Mouse (Mus musculus) midbrain, embryonic 14.5 days (tissue): Measurements from ENCODE around the gene Mpst. TPM values are rescaled to one million over a fixed set of nuclear protein-coding genes. Genes with fewer than 3 reads are reported as not detected.

Experiments
- ATAC-seq: fragments of 200-750 bp; cut with Nextera tagmentation; 2 replicates; pipeline ENCODE4 v1.8.0; 2017; ENCODE audit warnings: moderate number of reproducible peaks, moderate library complexity; ENCODE audit not compliant: low FRiP score, low TSS enrichment
- DNase-seq: peaks from one replicate; pipeline ENCODE4 v3.0.0-alpha.2; 2015
- H3K27ac ChIP-seq: fragments of 300-500 bp; sonication (generic); replicated peaks from 2 replicates; pipeline ENCODE4 v1.5.1; 2014; ENCODE audit warnings: mild to moderate bottlenecking, low read depth, low read length, moderate library complexity
- H3K27me3 ChIP-seq: fragments of 300-500 bp; sonication (generic); 2 replicates; pipeline ENCODE4 v1.6.1; 2014; ENCODE audit warnings: low read length, control low read depth, mixed read lengths; ENCODE audit not compliant: control insufficient read depth, insufficient read depth
- H3K36me3 ChIP-seq: fragments of 300-500 bp; sonication (generic); 2 replicates; pipeline ENCODE4 v1.6.1; 2014; ENCODE audit warnings: low read length, control low read depth; ENCODE audit not compliant: control insufficient read depth, insufficient read depth
- H3K4me1 ChIP-seq: fragments of 300-500 bp; sonication (generic); 2 replicates; pipeline ENCODE4 v1.6.1; 2014; ENCODE audit warnings: mild to moderate bottlenecking, antibody characterized with exemption, low read length, control low read depth; ENCODE audit not compliant: control insufficient read depth, insufficient read depth
- H3K4me2 ChIP-seq: fragments of 300-500 bp; sonication (generic); 2 replicates; pipeline ENCODE4 v1.6.1; 2014; ENCODE audit warnings: mild to moderate bottlenecking, low read length, moderate library complexity
- H3K4me3 ChIP-seq: fragments of 300-500 bp; sonication (generic); replicated peaks from 2 replicates; pipeline ENCODE4 v1.5.1; 2014; ENCODE audit warnings: low read depth, low read length
- H3K9ac ChIP-seq: fragments of 300-500 bp; sonication (generic); replicated peaks from 2 replicates; pipeline ENCODE4 v1.6.1; 2014; ENCODE audit warnings: mild to moderate bottlenecking, low read length, moderate library complexity
- H3K9me3 ChIP-seq: fragments of 300-500 bp; sonication (generic); 2 replicates; pipeline ENCODE4 v1.6.1; 2016; ENCODE audit warnings: low read length, control low read depth, mixed read lengths; ENCODE audit not compliant: control insufficient read depth
- WGBS: fragments of 180-500 bp; shearing (Covaris S2); extraction: QIAGEN DNeasy Blood & Tissue Kit; methylation state at CpG from one replicate; pipeline ENCODE4 v1.1.7; 2014; 5-methylcytosine and 5-hydroxymethylcytosine counted together
- polyA plus RNA-seq: library from polyadenylated mRNA; unstranded; fragments of >200 nt; fragmentation: Nextera tagmentation; extraction: Ambion mirVana; gene quantifications from 2 replicates; pipeline ENCODE4 v1.2.1, GENCODE M21; 2014

Mpst gene
- 4.7 and 6.6 TPM in 2 replicates for polyA plus RNA-seq

DNA sequence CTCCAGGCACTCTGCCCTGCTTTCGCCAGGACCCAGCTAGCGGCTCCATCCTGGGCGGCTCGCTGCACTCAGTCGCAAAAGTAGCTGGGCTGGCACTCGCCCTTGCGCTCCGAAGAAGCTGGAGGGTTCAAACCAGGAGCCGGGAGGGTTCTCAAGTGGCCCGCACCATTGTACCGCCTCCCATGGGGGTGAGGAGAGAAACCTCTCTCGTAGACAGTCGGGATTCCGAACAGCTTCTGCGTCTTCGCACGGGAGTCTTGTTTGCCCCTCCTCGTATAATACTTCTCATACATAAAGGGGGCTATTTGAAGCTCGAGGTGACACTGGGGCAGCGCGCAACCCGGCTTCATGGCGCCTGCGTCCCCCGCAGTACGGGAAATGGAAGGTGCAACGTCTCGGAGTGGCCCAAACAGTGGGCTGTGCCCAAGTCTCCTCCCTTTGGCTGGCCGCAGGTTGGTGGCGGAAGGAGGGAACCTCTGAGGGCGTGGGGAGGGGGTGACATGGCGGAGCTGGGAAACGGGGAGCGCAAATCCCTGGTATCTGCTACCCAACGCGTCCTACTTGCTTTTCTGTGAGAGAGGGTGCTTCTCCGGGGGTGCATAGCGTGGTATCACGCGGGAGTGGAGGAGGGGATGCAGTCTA, at the start of gene Mpst:
Gene Mpst, plus strand, starts transcription at position 124 of the 642 bp plus-strand sequence.
- peak within 1 kb of the TSS; percentile 75 for H3K9ac ChIP-seq
- WGBS = under 1% methylated on average over 40 of the region's 40 CpGs
- ATAC-seq = peak; percentile 86
- peak within 1 kb of the TSS; percentile 89 for H3K27ac ChIP-seq
- peak; percentile 90 for DNase-seq
- peaks cover 31% of the 10 kb centered on the region for H3K27me3 ChIP-seq
- peak within 1 kb of the TSS; percentile 58 for H3K4me3 ChIP-seq
- H3K9me3 ChIP-seq = no peaks in the 10 kb centered on the region
- peaks cover 16% of the 10 kb centered on the region; the same call in 1 of the 2 replicates for H3K4me1 ChIP-seq
- no peaks in the 10 kb centered on the region for H3K36me3 ChIP-seq
- H3K4me2 ChIP-seq = peak within 1 kb of the TSS; percentile 96

DNA sequence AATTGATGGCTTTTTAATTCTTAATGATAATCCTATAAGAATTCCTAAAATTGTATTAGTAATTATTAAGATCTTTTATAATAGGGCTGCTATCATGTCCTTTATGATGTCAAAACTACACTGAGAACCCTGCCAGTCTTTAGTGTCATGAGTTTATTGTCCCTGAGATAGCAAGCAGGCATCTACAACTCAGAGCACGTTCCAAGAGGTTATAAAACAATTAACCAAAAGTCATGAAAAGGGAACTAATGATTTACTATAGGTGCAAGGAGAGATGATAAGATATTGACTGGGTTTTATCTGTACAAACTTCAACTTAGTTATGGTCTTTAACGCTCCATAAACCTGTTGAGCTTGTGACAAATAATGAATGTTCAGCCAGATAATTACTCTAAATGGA, 40.3 kb upstream of the Mpst start:
- no peak overlapping the region for H3K4me3 ChIP-seq
- DNase-seq (no peak), ATAC-seq (no peak)
- no peak overlapping the region for H3K9ac ChIP-seq
- peaks cover 6% of the 10 kb centered on the region for H3K27me3 ChIP-seq
- H3K27ac ChIP-seq = no peak overlapping the region
- no peaks in the 10 kb centered on the region for H3K36me3 ChIP-seq
- H3K4me2 ChIP-seq = no peak overlapping the region
- H3K9me3 ChIP-seq = no peaks in the 10 kb centered on the region
- 89% methylated on average over 2 of the region's 2 CpGs for WGBS
- H3K4me1 ChIP-seq = no peaks in the 10 kb centered on the region

DNA sequence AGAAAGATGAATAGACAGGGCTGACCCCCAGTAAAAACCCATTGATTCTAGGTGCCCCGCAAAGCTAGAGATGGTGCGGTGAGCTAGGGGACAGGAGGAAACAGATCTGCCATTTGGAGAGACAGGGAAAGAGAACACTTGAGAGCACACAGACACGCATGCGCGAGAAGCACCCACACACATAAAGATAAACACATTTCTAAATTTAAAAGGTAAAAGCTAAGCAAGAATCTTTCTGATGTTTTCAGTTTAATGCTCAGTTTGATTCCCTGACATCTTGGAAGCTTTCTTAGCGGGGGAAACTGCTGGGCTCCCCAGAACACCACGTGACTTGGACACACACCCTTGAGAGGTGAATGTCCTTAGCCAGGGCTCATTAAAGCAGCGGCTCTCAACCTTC, 39.3 kb upstream of the Mpst start:
- H3K4me1 ChIP-seq = no peaks in the 10 kb centered on the region
- H3K36me3 ChIP-seq = no peaks in the 10 kb centered on the region
- H3K9ac ChIP-seq = no peak overlapping the region
- H3K27me3 ChIP-seq = peaks cover 6% of the 10 kb centered on the region
- no peak for DNase-seq
- no peaks in the 10 kb centered on the region for H3K9me3 ChIP-seq
- WGBS = 84% methylated on average over 8 of the region's 8 CpGs
- no peak overlapping the region for H3K27ac ChIP-seq
- no peak overlapping the region for H3K4me2 ChIP-seq
- H3K4me3 ChIP-seq = no peak overlapping the region
- ATAC-seq = no peak

DNA sequence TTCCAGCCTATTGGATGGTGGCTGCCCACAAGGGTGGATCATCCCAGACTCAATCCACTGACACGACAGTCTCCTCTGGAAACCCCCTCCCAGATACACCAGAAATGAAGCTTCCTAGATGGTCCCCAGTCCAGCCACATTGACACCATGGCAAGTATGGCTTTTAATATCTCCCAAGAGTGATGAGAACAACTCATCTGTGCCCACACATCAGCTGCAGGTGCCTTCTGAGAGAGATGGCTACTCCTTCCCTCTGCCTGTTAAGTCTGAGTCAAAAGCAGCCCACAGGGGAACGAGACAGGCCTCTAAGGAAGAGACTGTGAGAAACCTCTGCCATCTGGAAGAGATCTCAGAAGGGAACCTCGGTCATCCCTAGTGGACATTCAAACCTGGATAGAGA, 38.4 kb upstream of the Mpst start:
- no peak for DNase-seq
- Histone ChIP-seq H3K27me3 (peaks cover 6% of the 10 kb centered on the region), H3K4me3 (no peak overlapping the region), H3K4me2 (no peak overlapping the region), H3K27ac (no peak overlapping the region), H3K4me1 (no peaks in the 10 kb centered on the region), H3K9ac (no peak overlapping the region), H3K36me3 (no peaks in the 10 kb centered on the region), H3K9me3 (no peaks in the 10 kb centered on the region)
- no peak for ATAC-seq
- 66% methylated on average over 3 of the region's 3 CpGs for WGBS

DNA sequence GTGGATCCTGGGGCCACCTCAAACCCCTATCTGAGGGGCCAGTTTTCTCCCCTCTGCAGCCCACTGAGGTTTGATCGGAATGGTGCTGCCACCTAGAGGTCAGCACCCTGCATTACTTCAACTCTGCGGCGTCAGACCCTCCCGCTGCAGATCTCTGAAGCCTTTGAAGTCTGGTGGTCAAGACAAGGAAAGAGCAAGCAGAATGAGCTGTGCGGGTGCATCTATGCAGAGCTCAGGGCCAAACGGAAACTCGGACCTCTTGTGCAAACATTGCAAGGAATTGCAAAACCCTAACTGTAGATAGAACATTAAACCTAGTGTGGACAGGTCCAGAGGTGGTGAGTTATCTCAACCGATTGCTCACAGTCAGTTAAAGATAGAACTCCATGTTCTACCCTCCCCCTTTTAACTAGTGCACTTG, 37.3 kb upstream of the Mpst start:
- 13% methylated on average over 8 of the region's 8 CpGs for WGBS
- DNase-seq = peak; percentile 72
- no peak for ATAC-seq
- Histone ChIP-seq H3K9ac (no peak overlapping the region), H3K4me3 (no peak overlapping the region), H3K9me3 (no peaks in the 10 kb centered on the region), H3K36me3 (no peaks in the 10 kb centered on the region), H3K4me2 (no peak overlapping the region), H3K27ac (no peak overlapping the region), H3K27me3 (peaks cover 6% of the 10 kb centered on the region), H3K4me1 (no peaks in the 10 kb centered on the region)

DNA sequence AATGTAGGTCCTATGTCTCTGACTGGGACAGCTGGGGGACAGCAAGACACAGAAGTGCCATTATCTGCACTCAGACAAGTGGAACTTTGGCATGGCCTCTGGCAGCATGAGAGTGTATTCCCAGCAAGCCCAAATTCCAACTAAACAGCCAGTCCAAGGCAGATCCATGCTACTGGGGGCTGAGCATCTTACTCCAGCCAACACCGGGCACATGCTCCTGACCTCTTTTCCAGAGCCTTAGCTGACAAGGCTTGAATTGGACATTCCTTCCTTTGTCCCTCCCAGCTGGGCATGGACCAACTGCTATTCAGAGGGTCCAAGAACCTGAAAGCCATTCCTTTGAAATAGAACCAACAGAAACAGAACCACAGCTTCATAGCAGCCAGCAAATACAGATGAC, 36.6 kb upstream of the Mpst start:
- Histone ChIP-seq H3K9me3 (no peaks in the 10 kb centered on the region), H3K27ac (no peak overlapping the region), H3K4me3 (no peak overlapping the region), H3K9ac (no peak overlapping the region), H3K4me1 (no peaks in the 10 kb centered on the region), H3K4me2 (no peak overlapping the region), H3K36me3 (no peaks in the 10 kb centered on the region), H3K27me3 (peaks cover 6% of the 10 kb centered on the region)
- ATAC-seq = no peak
- 33% methylated on average over 1 of the region's 1 CpGs for WGBS
- DNase-seq = no peak

DNA sequence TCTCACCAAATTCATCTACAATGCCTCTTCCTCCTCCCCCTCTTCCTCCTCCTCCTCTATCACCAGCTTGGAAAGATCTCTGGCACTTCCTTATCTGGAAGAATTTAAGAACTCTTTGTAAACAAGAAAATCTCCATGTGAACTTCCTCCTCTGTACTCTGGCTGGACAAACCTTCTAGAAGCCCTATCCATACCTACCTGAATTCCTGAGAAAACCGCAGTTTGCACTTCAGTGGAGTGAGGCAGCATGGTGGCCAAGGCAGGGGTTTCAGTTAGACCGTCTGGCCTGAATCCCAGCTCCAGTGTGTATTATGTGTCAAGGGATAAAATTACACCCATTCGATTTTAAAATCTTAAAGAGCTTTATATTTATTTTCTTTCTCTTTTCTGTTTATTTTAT, 33.4 kb upstream of the Mpst start:
- no peaks in the 10 kb centered on the region for H3K36me3 ChIP-seq
- no peak overlapping the region for H3K27ac ChIP-seq
- H3K4me1 ChIP-seq = no peaks in the 10 kb centered on the region
- no peak overlapping the region for H3K4me2 ChIP-seq
- no peaks in the 10 kb centered on the region for H3K9me3 ChIP-seq
- H3K4me3 ChIP-seq = no peak overlapping the region
- no peak for ATAC-seq
- no peak for DNase-seq
- 82% methylated on average over 3 of the region's 3 CpGs for WGBS
- H3K9ac ChIP-seq = no peak overlapping the region
- peaks cover 5% of the 10 kb centered on the region for H3K27me3 ChIP-seq

DNA sequence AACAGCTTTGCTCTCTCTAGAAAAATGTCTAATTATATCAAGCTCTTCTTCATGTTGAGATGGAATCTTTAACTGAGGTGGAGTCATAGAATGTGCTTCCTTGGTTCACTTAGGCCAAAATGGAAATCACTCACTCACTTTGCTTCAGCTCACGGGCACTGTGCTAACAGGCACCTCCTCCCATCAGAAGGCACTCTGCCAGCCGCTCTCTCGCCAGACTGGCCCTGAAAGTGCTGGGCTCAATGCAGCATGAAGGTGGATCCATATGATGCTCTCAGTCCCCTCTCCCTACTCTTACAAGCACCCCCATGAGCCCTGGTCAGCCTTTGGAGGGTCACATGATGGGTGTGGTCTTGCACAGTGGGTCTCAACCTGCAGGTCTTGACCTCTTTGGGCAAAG, 32.0 kb upstream of the Mpst start:
- Histone ChIP-seq H3K4me1 (no peaks in the 10 kb centered on the region), H3K4me2 (no peak overlapping the region), H3K27ac (no peak overlapping the region), H3K4me3 (no peak overlapping the region), H3K27me3 (no peaks in the 10 kb centered on the region), H3K9ac (no peak overlapping the region), H3K36me3 (no peaks in the 10 kb centered on the region), H3K9me3 (no peaks in the 10 kb centered on the region)
- DNase-seq = peak; percentile 35
- 65% methylated on average over 3 of the region's 3 CpGs for WGBS
- ATAC-seq = no peak

DNA sequence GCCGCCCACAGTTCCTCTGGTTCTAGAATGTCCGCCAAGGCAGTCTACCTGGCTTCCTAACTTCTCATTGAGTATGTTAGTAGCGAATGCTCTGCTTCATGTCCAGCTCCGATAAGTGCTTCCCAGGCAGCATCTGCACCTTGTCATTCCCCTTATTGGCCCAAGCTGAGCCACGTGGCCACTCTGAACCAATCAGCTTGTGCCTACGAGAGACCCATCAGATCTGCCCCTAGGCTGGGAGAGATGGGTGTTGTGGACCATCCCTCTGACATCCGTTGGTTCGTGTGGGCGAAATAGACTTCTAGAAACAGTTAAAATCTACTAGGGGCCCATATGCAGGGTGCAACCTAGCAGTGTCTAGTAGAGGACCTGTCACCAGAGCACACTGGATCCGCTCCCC, 28.4 kb upstream of the Mpst start:
- DNase-seq = no peak

More for the DNA sequence above, 28.4 kb upstream of the Mpst start:
- no peak overlapping the region for H3K9ac ChIP-seq
- no peaks in the 10 kb centered on the region for H3K9me3 ChIP-seq
- no peak overlapping the region for H3K4me3 ChIP-seq
- ATAC-seq = no peak
- H3K27ac ChIP-seq = no peak overlapping the region
- H3K4me1 ChIP-seq = no peaks in the 10 kb centered on the region
- 88% methylated on average over 10 of the region's 10 CpGs for WGBS
- no peaks in the 10 kb centered on the region for H3K36me3 ChIP-seq
- no peak overlapping the region for H3K4me2 ChIP-seq
- no peaks in the 10 kb centered on the region for H3K27me3 ChIP-seq
